Mouse (Mus musculus) brain, embryonic 14.5 days (tissue): ENCODE data around the gene Daam1. TPM values are rescaled to one million over a fixed set of nuclear protein-coding genes. Genes with fewer than 3 reads are reported as not detected.

Source experiments
- DNase-seq: peaks from one replicate; pipeline ENCODE4 v3.0.0-alpha.2; 2011; ENCODE audit warnings: low read depth
- CTCF ChIP-seq: fragments of 200-500 bp; IDR thresholded peaks from 2 replicates; pipeline ENCODE4 v1.5.1; 2012; ENCODE audit warnings: inconsistent platforms, mild to moderate bottlenecking, moderate library complexity, borderline replicate concordance; ENCODE audit not compliant: insufficient read depth, insufficient read length; ENCODE audit errors: extremely low read depth
- POLR2A ChIP-seq: fragments of 200-500 bp; IDR thresholded peaks from 2 replicates; pipeline ENCODE4 v1.6.1; 2012; ENCODE audit warnings: mild to moderate bottlenecking, inconsistent platforms, borderline replicate concordance; ENCODE audit not compliant: poor library complexity, insufficient read depth, insufficient read length, severe bottlenecking; ENCODE audit errors: extremely low read depth
- polyA plus RNA-seq: library from polyadenylated mRNA; depleted of rRNA; stranded (reverse); fragments of >200 nt; gene quantifications from 2 replicates; pipeline ENCODE4 v1.2.3, GENCODE M21; 2012

Daam1 gene
- polyA plus RNA-seq, 1 experiment = 47.3 TPM

- DNase-seq = no peak
- TF ChIP-seq POLR2A = no peak
- TF ChIP-seq CTCF = no peak
These were observed 18.2 kb downstream of the Daam1 start for GRCm38 (mm10) chr12:71849051-71849450.

GRCm38 (mm10) chr12:71850135-71850534, 19.3 kb downstream of the Daam1 start:
- TF ChIP-seq POLR2A (no peak), CTCF (no peak)
- DNase-seq = no peak

- no peak for TF ChIP-seq POLR2A
- TF ChIP-seq CTCF = no peak
- DNase-seq = no peak
These were observed 21.8 kb downstream of the Daam1 start for GRCm38 (mm10) chr12:71852678-71853077.

GRCm38 (mm10) chr12:71853694-71854093, 22.8 kb downstream of the Daam1 start:
- DNase-seq = no peak
- no peak for TF ChIP-seq CTCF
- no peak for TF ChIP-seq POLR2A

- no peak for TF ChIP-seq CTCF
- TF ChIP-seq POLR2A = no peak
- no peak for DNase-seq
These were observed 23.3 kb downstream of the Daam1 start for GRCm38 (mm10) chr12:71854191-71854590.

GRCm38 (mm10) chr12:71855730-71856479, 25.0 kb downstream of the Daam1 start:
- peak; percentile 69 for DNase-seq
- TF ChIP-seq CTCF = no peak
- TF ChIP-seq POLR2A = no peak

- peak; percentile 60 for DNase-seq
- TF ChIP-seq CTCF (no peak), POLR2A (no peak)
These were observed 25.5 kb downstream of the Daam1 start for GRCm38 (mm10) chr12:71856480-71856754.

GRCm38 (mm10) chr12:71859096-71859495, 28.2 kb downstream of the Daam1 start:
- peak; percentile 53 for DNase-seq
- TF ChIP-seq POLR2A (no peak), CTCF (no peak)

- no peak for TF ChIP-seq POLR2A
- no peak for TF ChIP-seq CTCF
- DNase-seq = no peak
These were observed 33.1 kb downstream of the Daam1 start for GRCm38 (mm10) chr12:71863846-71864543.

- TF ChIP-seq CTCF (no peak), POLR2A (no peak)
- no peak for DNase-seq
These were observed 33.6 kb downstream of the Daam1 start for GRCm38 (mm10) chr12:71864544-71864897.

- DNase-seq = no peak
- no peak for TF ChIP-seq CTCF
- TF ChIP-seq POLR2A = no peak
These were observed 35.1 kb downstream of the Daam1 start for GRCm38 (mm10) chr12:71865937-71866336.
